Mouse (Mus musculus) limb, embryonic 11.5 days (tissue): ENCODE measurements at regions not wholly inside any gene's neighbourhood (a gene's known extent, or its start where the extent isn't known, plus 50 kb on each side); places are given as distances from the start of the nearest gene placed in this dataset.

Source experiments
- ATAC-seq: fragments of 200-750 bp; cut with Nextera tagmentation; 2 replicates; pipeline ENCODE4 v1.8.0; 2017; ENCODE audit warnings: low read depth; ENCODE audit not compliant: insufficient number of reproducible peaks, low FRiP score, low TSS enrichment
- DNase-seq: peaks from one replicate; pipeline ENCODE4 v3.0.0-alpha.2; 2015; ENCODE audit warnings: low spot score
- H3K27ac ChIP-seq: fragments of 300-500 bp; sonication (generic); replicated peaks from 2 replicates; pipeline ENCODE4 v1.5.1; 2014; ENCODE audit warnings: low read depth, mild to moderate bottlenecking, low read length
- H3K27me3 ChIP-seq: fragments of 300-500 bp; sonication (generic); 2 replicates; pipeline ENCODE4 v1.6.1; 2014; ENCODE audit warnings: mild to moderate bottlenecking, low read length, mixed read lengths; ENCODE audit not compliant: control insufficient read depth, insufficient read depth
- H3K36me3 ChIP-seq: fragments of 300-500 bp; sonication (generic); 2 replicates; pipeline ENCODE4 v1.6.1; 2014; ENCODE audit warnings: mild to moderate bottlenecking, low read length, moderate library complexity, mixed read lengths; ENCODE audit not compliant: control insufficient read depth, insufficient read depth
- H3K4me1 ChIP-seq: fragments of 300-500 bp; sonication (generic); 2 replicates; pipeline ENCODE4 v1.6.1; 2014; ENCODE audit warnings: low read length, mixed read lengths; ENCODE audit not compliant: control insufficient read depth, insufficient read depth
- H3K4me2 ChIP-seq: fragments of 300-500 bp; sonication (generic); 2 replicates; pipeline ENCODE4 v1.6.1; 2014; ENCODE audit warnings: low read depth, mild to moderate bottlenecking, moderate library complexity; ENCODE audit not compliant: severe bottlenecking
- H3K4me3 ChIP-seq: fragments of 300-500 bp; sonication (generic); 2 replicates; pipeline ENCODE4 v1.5.1; 2014; ENCODE audit warnings: low read depth, low read length
- H3K9ac ChIP-seq: fragments of 300-500 bp; sonication (generic); 2 replicates; pipeline ENCODE4 v1.6.1; 2014; ENCODE audit warnings: mild to moderate bottlenecking, low read length
- H3K9me3 ChIP-seq: fragments of 300-500 bp; sonication (generic); 2 replicates; pipeline ENCODE4 v1.6.1; 2016; ENCODE audit warnings: low read length; ENCODE audit not compliant: control insufficient read depth
- WGBS: fragments of 180-500 bp; shearing (Covaris S2); extraction: QIAGEN DNeasy Blood & Tissue Kit; methylation state at CpG from one replicate; pipeline ENCODE4 v1.1.7; 2014; 5-methylcytosine and 5-hydroxymethylcytosine counted together

DNA sequence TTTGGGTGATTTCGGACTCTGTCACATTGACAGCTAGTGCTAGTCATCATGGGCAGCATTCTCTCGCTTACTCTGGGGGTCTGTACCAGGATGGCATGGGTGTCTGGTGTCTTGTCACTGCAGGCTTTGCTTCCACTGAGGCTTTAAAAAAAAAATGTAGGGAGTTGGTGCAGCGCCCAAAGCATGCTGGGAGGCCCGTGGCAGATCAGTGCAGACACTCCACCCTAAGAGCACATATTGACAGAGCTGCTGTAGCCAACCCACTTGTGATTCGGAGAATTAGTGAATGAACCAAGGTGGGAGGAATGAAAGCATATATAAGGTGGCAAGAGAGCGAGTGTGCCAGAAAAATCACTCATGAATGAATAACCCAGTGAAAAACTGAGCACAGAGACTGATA, 436.8 kb downstream of the Ptpru start:
- Histone ChIP-seq H3K4me1 (peaks cover 12% of the 10 kb centered on the region), H3K4me3 (no peak overlapping the region), H3K4me2 (no peak overlapping the region), H3K36me3 (no peaks in the 10 kb centered on the region), H3K9ac (no peak overlapping the region), H3K9me3 (no peaks in the 10 kb centered on the region), H3K27me3 (peaks cover 9% of the 10 kb centered on the region; the same call in 1 of the 2 replicates), H3K27ac (no peak overlapping the region)
- WGBS = 89% methylated on average over 6 of the region's 6 CpGs
- no peak for ATAC-seq
- no peak for DNase-seq

DNA sequence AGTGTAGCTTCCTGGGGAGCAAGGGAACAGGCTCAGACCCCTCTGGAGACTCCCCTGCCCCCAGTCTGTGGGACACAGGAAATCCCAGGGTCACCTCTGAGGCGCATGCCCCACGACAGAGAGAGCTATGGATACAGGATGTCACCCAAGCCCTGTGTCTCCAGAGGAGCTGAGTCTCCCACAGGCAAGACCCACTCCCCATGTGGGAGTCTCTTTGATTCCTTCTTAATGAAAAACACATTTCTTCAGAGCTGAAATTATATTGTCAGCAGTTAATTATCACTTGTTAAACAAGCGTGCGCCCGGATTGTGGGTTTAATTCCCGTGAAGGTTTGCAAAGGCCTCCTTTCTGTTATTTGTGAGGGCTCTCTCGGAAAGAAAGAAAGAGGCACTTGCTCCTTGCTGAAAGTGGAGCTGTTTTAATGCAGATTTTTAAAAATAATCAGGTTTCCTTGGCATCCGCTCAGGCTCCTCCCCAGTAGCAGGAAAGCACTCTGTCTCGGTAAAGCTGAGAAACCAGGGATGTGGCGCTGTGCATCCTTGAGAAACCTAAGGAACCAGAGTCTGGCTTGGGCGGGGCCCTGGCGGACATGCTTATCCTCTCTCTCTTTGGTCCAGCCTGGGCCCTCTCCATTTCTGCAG, 432.6 kb downstream of the Ptpru start:
- Histone ChIP-seq H3K27ac (no peak overlapping the region), H3K27me3 (peaks cover 11% of the 10 kb centered on the region), H3K4me2 (no peak overlapping the region), H3K9ac (no peak overlapping the region), H3K4me3 (no peak overlapping the region), H3K4me1 (peaks cover 24% of the 10 kb centered on the region), H3K36me3 (no peaks in the 10 kb centered on the region), H3K9me3 (no peaks in the 10 kb centered on the region)
- WGBS = 24% methylated on average over 12 of the region's 12 CpGs
- ATAC-seq (0 out of 2 replicates have a peak, but pooled peaks have one; percentile 41), DNase-seq (peak; percentile 47)

- no peak for ATAC-seq
- Histone ChIP-seq H3K9me3 (no peaks in the 10 kb centered on the region), H3K4me3 (no peak overlapping the region), H3K36me3 (no peaks in the 10 kb centered on the region), H3K9ac (no peak overlapping the region), H3K27me3 (peaks cover 11% of the 10 kb centered on the region), H3K27ac (no peak overlapping the region), H3K4me1 (peaks cover 24% of the 10 kb centered on the region), H3K4me2 (no peak overlapping the region)
- DNase-seq = no peak
- whole genome bisulfite sequencing = 7% methylated on average over 3 of the region's 3 CpGs
These were observed 430.6 kb downstream of the Ptpru start for GRCm38 (mm10) chr4:131407464-131407863.

- H3K4me1 ChIP-seq = peaks cover 24% of the 10 kb centered on the region
- H3K4me3 ChIP-seq = no peak overlapping the region
- H3K9me3 ChIP-seq = no peaks in the 10 kb centered on the region
- H3K36me3 ChIP-seq = no peaks in the 10 kb centered on the region
- H3K27ac ChIP-seq = no peak overlapping the region
- H3K27me3 ChIP-seq = peaks cover 10% of the 10 kb centered on the region
- ATAC-seq = no peak
- H3K9ac ChIP-seq = no peak overlapping the region
- H3K4me2 ChIP-seq = no peak overlapping the region
- DNase-seq = no peak
- 86% methylated on average over 1 of the region's 1 CpGs for WGBS
These were observed 429.4 kb downstream of the Ptpru start for GRCm38 (mm10) chr4:131408644-131409043.

- Histone ChIP-seq H3K9ac (no peak overlapping the region), H3K4me1 (peaks cover 22% of the 10 kb centered on the region), H3K27ac (no peak overlapping the region), H3K4me2 (no peak overlapping the region), H3K27me3 (peaks cover 4% of the 10 kb centered on the region; the same call in 1 of the 2 replicates), H3K9me3 (no peaks in the 10 kb centered on the region), H3K4me3 (no peak overlapping the region), H3K36me3 (no peaks in the 10 kb centered on the region)
- DNase-seq (peak; percentile 81), ATAC-seq (no peak)
- WGBS = 34% methylated on average over 3 of the region's 3 CpGs
These were observed 428.3 kb downstream of the Ptpru start for GRCm38 (mm10) chr4:131409805-131410204.

GRCm38 (mm10) chr4:131411936-131412335, 426.2 kb downstream of the Ptpru start:
- Histone ChIP-seq H3K9me3 (no peaks in the 10 kb centered on the region), H3K4me3 (no peak overlapping the region), H3K36me3 (no peaks in the 10 kb centered on the region), H3K4me2 (no peak overlapping the region), H3K27ac (no peak overlapping the region), H3K27me3 (peaks cover 4% of the 10 kb centered on the region; the same call in 1 of the 2 replicates), H3K9ac (no peak overlapping the region), H3K4me1 (peaks cover 9% of the 10 kb centered on the region)
- ATAC-seq = no peak
- WGBS = 74% methylated on average over 4 of the region's 4 CpGs
- no peak for DNase-seq

DNA sequence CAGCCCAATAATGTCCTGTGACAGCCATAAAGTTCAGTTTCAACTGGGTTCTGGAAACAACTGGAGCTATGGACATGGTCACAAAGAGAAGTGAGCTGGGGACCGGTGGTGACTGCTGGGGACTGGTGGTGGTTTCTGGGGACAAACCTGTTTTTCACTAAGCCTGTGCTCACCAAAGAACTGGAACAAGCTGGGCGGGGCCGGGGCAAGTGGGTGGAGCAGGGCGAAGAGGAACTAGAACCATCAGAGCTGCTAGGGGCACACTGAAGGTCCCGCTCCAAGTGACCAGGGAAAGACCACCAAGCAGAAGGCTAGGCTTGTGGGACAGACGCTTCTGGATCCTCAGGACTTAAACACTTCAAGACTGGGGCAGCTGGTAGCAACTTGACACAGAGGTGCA, 424.7 kb downstream of the Ptpru start:
- no peak overlapping the region for H3K4me2 ChIP-seq
- H3K27me3 ChIP-seq = peaks cover 3% of the 10 kb centered on the region; the same call in 1 of the 2 replicates
- no peaks in the 10 kb centered on the region for H3K9me3 ChIP-seq
- H3K4me1 ChIP-seq = no peaks in the 10 kb centered on the region
- no peak overlapping the region for H3K4me3 ChIP-seq
- no peak overlapping the region for H3K9ac ChIP-seq
- 79% methylated on average over 6 of the region's 6 CpGs for WGBS
- no peak for DNase-seq
- ATAC-seq = no peak
- H3K27ac ChIP-seq = no peak overlapping the region
- H3K36me3 ChIP-seq = no peaks in the 10 kb centered on the region

DNA sequence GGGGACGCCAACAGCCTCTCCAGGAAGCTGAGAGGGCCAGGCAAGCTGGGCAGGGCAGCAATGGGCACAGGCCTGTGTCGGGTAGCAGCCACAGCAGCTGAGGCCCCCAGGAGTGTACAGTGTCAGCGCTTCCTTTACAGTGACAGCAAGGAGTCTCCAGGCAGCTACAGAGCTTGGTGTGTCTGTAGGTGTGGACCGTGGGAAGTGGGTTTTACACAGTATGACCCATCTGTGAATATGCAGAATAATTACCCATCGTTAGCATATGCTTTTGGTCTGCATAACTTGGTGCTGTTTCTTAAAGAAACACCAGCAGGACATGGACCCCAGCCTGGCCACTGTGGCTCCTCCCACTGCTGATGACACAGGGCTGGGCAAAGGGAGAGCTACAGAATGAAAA, 422.6 kb downstream of the Ptpru start:
- no peak overlapping the region for H3K27ac ChIP-seq
- H3K27me3 ChIP-seq = no peaks in the 10 kb centered on the region
- H3K9ac ChIP-seq = no peak overlapping the region
- H3K4me1 ChIP-seq = no peaks in the 10 kb centered on the region
- no peaks in the 10 kb centered on the region for H3K36me3 ChIP-seq
- ATAC-seq = no peak
- no peak for DNase-seq
- WGBS = 73% methylated on average over 5 of the region's 5 CpGs
- H3K4me3 ChIP-seq = no peak overlapping the region
- no peak overlapping the region for H3K4me2 ChIP-seq
- H3K9me3 ChIP-seq = no peaks in the 10 kb centered on the region

- no peak for ATAC-seq
These were observed 421.9 kb downstream of the Ptpru start for GRCm38 (mm10) chr4:131416209-131416608.

More at GRCm38 (mm10) chr4:131416209-131416608, 421.9 kb downstream of the Ptpru start:
- H3K4me1 ChIP-seq = no peaks in the 10 kb centered on the region
- no peaks in the 10 kb centered on the region for H3K27me3 ChIP-seq
- H3K9ac ChIP-seq = no peak overlapping the region
- H3K36me3 ChIP-seq = no peaks in the 10 kb centered on the region
- DNase-seq = no peak
- no peak overlapping the region for H3K4me2 ChIP-seq
- H3K4me3 ChIP-seq = no peak overlapping the region
- H3K27ac ChIP-seq = no peak overlapping the region
- H3K9me3 ChIP-seq = no peaks in the 10 kb centered on the region
- 61% methylated on average over 3 of the region's 3 CpGs for WGBS
